Mouse (Mus musculus) liver, embryonic 11.5 days (tissue): ENCODE results near the gene Rab11fip5. TPM values are rescaled to one million over a fixed set of nuclear protein-coding genes. Genes with fewer than 3 reads are reported as not detected.

ENCODE experiments used
- ATAC-seq: fragments of 200-750 bp; cut with Nextera tagmentation; replicated peaks from 2 replicates; pipeline ENCODE4 v1.8.0; 2017; ENCODE audit warnings: moderate number of reproducible peaks, mild to moderate bottlenecking, moderate TSS enrichment, moderate library complexity; ENCODE audit not compliant: low FRiP score
- DNase-seq: peaks from one replicate; pipeline ENCODE4 v3.0.0-alpha.2; 2017; ENCODE audit warnings: low spot score
- H3K27ac ChIP-seq: fragments of 300-500 bp; sonication (generic); 2 replicates; pipeline ENCODE4 v1.5.1; 2014; ENCODE audit warnings: mild to moderate bottlenecking, low read depth, low read length, control low read depth
- H3K27me3 ChIP-seq: fragments of 300-500 bp; sonication (generic); replicated peaks from 2 replicates; pipeline ENCODE4 v1.6.1; 2014; ENCODE audit warnings: low read length, mixed read lengths; ENCODE audit not compliant: control insufficient read depth, insufficient read depth
- H3K36me3 ChIP-seq: fragments of 300-500 bp; sonication (generic); 2 replicates; pipeline ENCODE4 v1.6.1; 2014; ENCODE audit warnings: mild to moderate bottlenecking, low read length, moderate library complexity, mixed read lengths; ENCODE audit not compliant: control insufficient read depth, insufficient read depth
- H3K4me1 ChIP-seq: fragments of 300-500 bp; sonication (generic); replicated peaks from 2 replicates; pipeline ENCODE4 v1.6.1; 2014; ENCODE audit warnings: low read length, mixed read lengths; ENCODE audit not compliant: control insufficient read depth, insufficient read depth
- H3K4me2 ChIP-seq: fragments of 300-500 bp; sonication (generic); 2 replicates; pipeline ENCODE4 v1.6.1; 2014; ENCODE audit warnings: mild to moderate bottlenecking, control low read depth, moderate library complexity
- H3K4me3 ChIP-seq: fragments of 300-500 bp; sonication (generic); 2 replicates; pipeline ENCODE4 v1.5.1; 2014; ENCODE audit warnings: low read depth, low read length, control low read depth
- H3K9ac ChIP-seq: fragments of 300-500 bp; sonication (generic); 2 replicates; pipeline ENCODE4 v1.6.1; 2014; ENCODE audit warnings: low read depth, low read length, control low read depth
- H3K9me3 ChIP-seq: fragments of 300-500 bp; sonication (generic); 2 replicates; pipeline ENCODE4 v1.6.1; 2016; ENCODE audit warnings: low read length, inconsistent platforms, mixed read lengths; ENCODE audit not compliant: control insufficient read depth
- WGBS: fragments of 180-500 bp; shearing (Covaris S2); extraction: QIAGEN DNeasy Blood & Tissue Kit; methylation state at CpG from one replicate; pipeline ENCODE4 v1.1.7; 2014; 5-methylcytosine and 5-hydroxymethylcytosine counted together
- polyA plus RNA-seq: library from polyadenylated mRNA; unstranded; fragments of >200 nt; fragmentation: Nextera tagmentation; extraction: Ambion mirVana; gene quantifications from 2 replicates; pipeline ENCODE4 v1.2.1, GENCODE M21; 2014

Rab11fip5 gene
- polyA plus RNA-seq, 1 experiment from 2014 or later: 1.0 TPM

- ATAC-seq: no peak
- DNase-seq: no peak
- H3K4me2 ChIP-seq: no peak overlapping the region
- H3K27me3 ChIP-seq: no peaks in the 10 kb centered on the region
- H3K9ac ChIP-seq: no peak overlapping the region
- H3K4me1 ChIP-seq: peaks cover 6% of the 10 kb centered on the region; the same call in 1 of the 2 replicates
- H3K27ac ChIP-seq: no peak overlapping the region
- H3K9me3 ChIP-seq: no peaks in the 10 kb centered on the region
- 83% methylated on average over 4 of the region's 4 CpGs for WGBS
- H3K36me3 ChIP-seq: no peaks in the 10 kb centered on the region
- H3K4me3 ChIP-seq: no peak overlapping the region
Observed at GRCm38 (mm10) chr6:85307894-85308293, 66.5 kb downstream of the Rab11fip5 start.

GRCm38 (mm10) chr6:85306375-85306774 lies 68.1 kb downstream of the Rab11fip5 start:
- WGBS: 63% methylated on average over 3 of the region's 3 CpGs

GRCm38 (mm10) chr6:85305826-85306225 lies 68.6 kb downstream of the Rab11fip5 start:
- Histone ChIP-seq H3K4me1 (peaks cover 9% of the 10 kb centered on the region; the same call in 1 of the 2 replicates), H3K4me2 (no peak overlapping the region), H3K36me3 (no peaks in the 10 kb centered on the region), H3K4me3 (no peak overlapping the region), H3K27ac (no peak overlapping the region), H3K9me3 (no peaks in the 10 kb centered on the region), H3K27me3 (no peaks in the 10 kb centered on the region), H3K9ac (no peak overlapping the region)
- ATAC-seq (no peak), DNase-seq (no peak)

More at GRCm38 (mm10) chr6:85306375-85306774, 68.1 kb downstream of the Rab11fip5 start:
- no peak overlapping the region for H3K4me3 ChIP-seq
- DNase-seq: no peak
- H3K36me3 ChIP-seq: no peaks in the 10 kb centered on the region
- H3K4me1 ChIP-seq: peaks cover 9% of the 10 kb centered on the region; the same call in 1 of the 2 replicates
- H3K4me2 ChIP-seq: no peak overlapping the region
- no peak overlapping the region for H3K9ac ChIP-seq
- H3K27me3 ChIP-seq: no peaks in the 10 kb centered on the region
- H3K27ac ChIP-seq: no peak overlapping the region
- no peaks in the 10 kb centered on the region for H3K9me3 ChIP-seq
- ATAC-seq: no peak

GRCm38 (mm10) chr6:85304966-85305365 lies 69.5 kb downstream of the Rab11fip5 start:
- Histone ChIP-seq H3K9ac (no peak overlapping the region), H3K4me3 (no peak overlapping the region), H3K4me2 (no peak overlapping the region), H3K4me1 (peaks cover 9% of the 10 kb centered on the region; the same call in 1 of the 2 replicates), H3K27me3 (no peaks in the 10 kb centered on the region), H3K36me3 (no peaks in the 10 kb centered on the region), H3K27ac (no peak overlapping the region), H3K9me3 (no peaks in the 10 kb centered on the region)
- 74% methylated on average over 5 of the region's 5 CpGs for WGBS
- no peak for DNase-seq
- no peak for ATAC-seq

GRCm38 (mm10) chr6:85302326-85303055 lies 71.9 kb downstream of the Rab11fip5 start:
- H3K36me3 ChIP-seq: no peaks in the 10 kb centered on the region
- no peak overlapping the region for H3K4me3 ChIP-seq
- H3K4me2 ChIP-seq: no peak overlapping the region
- no peaks in the 10 kb centered on the region for H3K27me3 ChIP-seq
- DNase-seq (no peak), ATAC-seq (no peak)
- H3K9me3 ChIP-seq: no peaks in the 10 kb centered on the region
- peaks cover 9% of the 10 kb centered on the region; the same call in 1 of the 2 replicates for H3K4me1 ChIP-seq
- 76% methylated on average over 3 of the region's 3 CpGs for WGBS
- H3K9ac ChIP-seq: no peak overlapping the region
- H3K27ac ChIP-seq: no peak overlapping the region

- ATAC-seq (no peak; the same call in 1 of the 2 replicates), DNase-seq (no peak)
- H3K9ac ChIP-seq: no peak overlapping the region
- no peaks in the 10 kb centered on the region for H3K27me3 ChIP-seq
- no peaks in the 10 kb centered on the region for H3K9me3 ChIP-seq
- H3K4me1 ChIP-seq: peaks cover 7% of the 10 kb centered on the region; the same call in 1 of the 2 replicates
- no peaks in the 10 kb centered on the region for H3K36me3 ChIP-seq
- 72% methylated on average over 7 of the region's 7 CpGs for WGBS
- no peak overlapping the region for H3K4me2 ChIP-seq
- H3K27ac ChIP-seq: no peak overlapping the region
- H3K4me3 ChIP-seq: no peak overlapping the region
Observed at GRCm38 (mm10) chr6:85295384-85296167, 78.9 kb downstream of the Rab11fip5 start.

- no peak overlapping the region for H3K4me3 ChIP-seq
- no peak for DNase-seq
- H3K4me2 ChIP-seq: no peak overlapping the region
- H3K27me3 ChIP-seq: no peaks in the 10 kb centered on the region
- no peak for ATAC-seq
- no peaks in the 10 kb centered on the region for H3K36me3 ChIP-seq
- 80% methylated on average over 5 of the region's 5 CpGs for WGBS
- no peak overlapping the region for H3K27ac ChIP-seq
- H3K9me3 ChIP-seq: no peaks in the 10 kb centered on the region
- H3K9ac ChIP-seq: no peak overlapping the region
- H3K4me1 ChIP-seq: peaks cover 7% of the 10 kb centered on the region; the same call in 1 of the 2 replicates
Observed at GRCm38 (mm10) chr6:85294004-85294379, 80.4 kb downstream of the Rab11fip5 start.

- Histone ChIP-seq H3K9ac (no peak overlapping the region), H3K27ac (no peak overlapping the region), H3K4me3 (no peak overlapping the region), H3K9me3 (no peaks in the 10 kb centered on the region), H3K36me3 (no peaks in the 10 kb centered on the region), H3K27me3 (no peaks in the 10 kb centered on the region), H3K4me1 (peaks cover 11% of the 10 kb centered on the region), H3K4me2 (no peak overlapping the region)
- ATAC-seq (no peak), DNase-seq (no peak)
- 57% methylated on average over 10 of the region's 10 CpGs for WGBS
Observed at GRCm38 (mm10) chr6:85293255-85294003, 81.0 kb downstream of the Rab11fip5 start.
